Mouse (Mus musculus): Measurements from ENCODE around the gene Cdcp1.

The Cdcp1 gene

DNA sequence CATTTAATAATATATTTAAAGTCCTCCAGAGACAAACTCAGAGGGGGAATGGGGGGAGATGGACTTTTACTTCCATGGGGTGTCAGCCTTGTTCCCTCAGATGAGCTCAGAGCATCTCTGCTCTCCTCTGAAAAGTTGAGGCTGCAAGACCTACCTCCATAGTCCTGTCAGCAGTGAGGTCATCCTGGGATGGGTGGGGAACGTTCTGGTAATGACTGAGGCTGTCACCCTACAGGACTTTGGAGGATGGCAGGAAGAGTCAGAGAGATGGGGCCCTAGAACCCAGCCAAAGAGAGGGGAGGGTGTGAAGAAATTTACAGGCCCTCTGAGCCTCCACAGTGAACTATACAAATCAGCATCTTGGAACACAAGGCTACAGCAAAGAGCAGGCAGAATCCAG, 64.3 kb downstream of the Cdcp1 start:
- DNase-seq (ENCODE audit: low read depth, low spot score) = no peak

DNA sequence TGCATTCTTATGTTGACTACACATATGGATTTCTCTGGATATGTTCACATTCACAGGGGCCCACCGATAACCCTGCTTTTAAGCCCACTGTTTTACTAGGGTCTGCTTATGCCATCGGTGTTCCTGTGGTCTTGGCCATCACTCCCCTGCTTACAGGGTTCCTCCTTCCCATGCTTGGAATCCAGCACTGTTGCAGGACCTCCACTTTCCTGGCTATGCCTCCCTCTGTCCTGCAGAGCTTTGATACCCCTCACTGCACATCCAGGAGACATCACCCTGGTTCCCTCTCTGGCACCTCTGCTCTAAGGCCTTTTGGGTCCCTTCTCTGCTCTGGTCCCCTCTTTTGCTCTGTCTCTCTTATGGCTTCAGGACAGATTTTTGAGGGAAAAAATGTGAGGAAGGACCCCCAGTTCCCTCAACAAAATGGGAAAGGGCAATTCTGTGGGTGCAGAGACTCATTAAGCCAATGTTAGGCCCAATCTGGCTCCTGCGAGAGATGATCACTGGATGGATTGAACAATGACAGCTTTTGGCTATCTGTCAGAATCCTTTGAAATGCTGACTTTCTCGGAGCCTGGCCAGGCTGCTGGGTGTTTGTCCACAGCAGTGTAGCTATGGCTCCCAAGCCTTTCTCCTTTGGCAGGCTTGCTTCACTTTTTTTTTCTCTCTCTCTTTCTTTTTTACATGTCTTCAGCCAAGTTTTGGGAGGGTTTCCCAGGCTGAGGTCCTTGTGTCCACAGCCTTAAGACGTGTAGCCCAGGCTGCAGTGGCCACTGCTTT, 65.4 kb downstream of the Cdcp1 start, which contains the start of gene Clec3b:
Gene Clec3b, plus strand, starts transcription at position 706 of the 780 bp plus-strand sequence.
- DNase-seq (ENCODE audit: low read depth, low spot score) = no peak

DNA sequence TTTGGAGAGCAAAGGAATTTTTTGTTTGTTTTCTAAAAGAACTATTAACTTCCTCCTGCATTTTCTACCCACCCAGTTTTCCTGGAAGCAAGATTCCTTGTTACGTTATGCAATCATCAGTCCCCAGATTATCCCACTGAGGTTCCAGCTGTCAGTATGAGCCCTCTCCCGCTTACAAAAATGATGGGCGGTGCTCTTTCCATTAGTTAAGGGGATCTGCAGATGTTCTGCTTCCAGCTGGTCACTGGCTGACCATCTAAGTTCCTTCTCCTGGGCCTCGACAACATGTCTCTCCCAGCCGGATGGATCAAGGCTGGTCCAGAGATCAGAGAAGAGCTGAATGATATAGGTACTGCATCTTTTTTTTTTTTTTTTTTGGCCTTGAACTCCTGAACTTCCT, 67.4 kb downstream of the Cdcp1 start:
- DNase-seq (ENCODE audit: low read depth, low spot score) = no peak

DNA sequence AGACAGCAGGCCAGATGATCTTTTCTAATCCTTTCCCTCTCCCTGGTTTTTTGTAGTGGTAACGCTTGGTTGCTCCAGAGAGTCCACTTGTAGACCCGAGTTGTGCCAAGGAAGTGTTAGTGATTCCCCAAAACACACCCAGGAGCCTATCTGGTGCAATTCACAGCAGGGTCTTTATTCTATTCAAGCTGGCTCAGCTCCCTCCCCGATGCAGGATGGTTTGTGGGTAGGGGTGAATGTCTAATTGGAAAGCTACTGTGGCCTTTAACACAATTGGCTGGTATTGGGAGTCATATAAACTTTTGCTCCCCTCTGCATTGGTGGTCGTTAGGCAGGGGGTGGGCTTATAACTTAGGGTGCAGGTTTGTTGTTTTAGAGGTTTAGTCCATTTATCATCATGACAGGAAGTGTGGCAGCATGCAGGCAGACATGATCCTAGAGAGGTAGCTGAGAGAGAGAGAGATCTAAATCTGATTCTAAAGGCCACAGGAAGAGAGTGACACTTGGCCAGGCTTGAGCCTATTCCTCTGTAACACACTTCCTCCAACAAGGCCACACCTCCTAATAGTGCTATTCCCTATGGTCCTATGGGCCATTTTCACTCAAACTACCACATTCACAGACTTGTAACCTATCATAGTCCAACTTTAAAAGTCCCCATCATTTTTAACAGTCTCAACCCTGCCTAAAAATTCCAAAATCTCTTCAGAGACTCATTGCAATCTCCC, 75.8 kb downstream of the Cdcp1 start:
- DNase-seq (ENCODE audit: low read depth, low spot score) = no peak

DNA sequence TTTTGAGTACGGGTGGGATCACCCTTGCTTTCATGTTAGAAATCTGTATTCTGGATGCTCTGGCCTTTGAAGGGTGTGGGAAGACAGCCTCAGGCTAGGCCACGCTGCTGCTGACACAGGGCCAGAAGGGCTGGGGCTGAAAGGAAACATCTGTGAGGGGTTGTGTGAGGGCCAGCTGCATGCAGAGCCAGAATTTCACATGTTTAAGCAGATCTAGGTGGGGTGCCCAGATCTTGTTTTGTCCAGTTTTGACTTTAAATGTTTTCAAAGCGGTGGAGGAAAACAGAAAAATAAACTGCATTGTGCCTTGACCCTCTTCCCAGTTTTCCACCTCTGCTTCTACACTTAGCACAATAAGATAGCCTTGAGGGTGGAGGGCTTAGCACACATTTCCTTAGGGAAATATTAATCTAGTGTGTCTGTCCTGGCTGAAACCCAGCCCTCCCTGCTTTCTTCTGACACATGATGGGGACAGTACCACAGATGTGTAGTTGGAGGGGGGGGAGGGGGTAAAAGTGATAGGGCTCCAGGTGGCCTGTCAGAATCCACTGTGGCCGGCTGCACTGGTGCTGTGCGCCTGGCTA, 76.9 kb downstream of the Cdcp1 start:
- no peak for DNase-seq (ENCODE audit: low read depth, low spot score)

DNA sequence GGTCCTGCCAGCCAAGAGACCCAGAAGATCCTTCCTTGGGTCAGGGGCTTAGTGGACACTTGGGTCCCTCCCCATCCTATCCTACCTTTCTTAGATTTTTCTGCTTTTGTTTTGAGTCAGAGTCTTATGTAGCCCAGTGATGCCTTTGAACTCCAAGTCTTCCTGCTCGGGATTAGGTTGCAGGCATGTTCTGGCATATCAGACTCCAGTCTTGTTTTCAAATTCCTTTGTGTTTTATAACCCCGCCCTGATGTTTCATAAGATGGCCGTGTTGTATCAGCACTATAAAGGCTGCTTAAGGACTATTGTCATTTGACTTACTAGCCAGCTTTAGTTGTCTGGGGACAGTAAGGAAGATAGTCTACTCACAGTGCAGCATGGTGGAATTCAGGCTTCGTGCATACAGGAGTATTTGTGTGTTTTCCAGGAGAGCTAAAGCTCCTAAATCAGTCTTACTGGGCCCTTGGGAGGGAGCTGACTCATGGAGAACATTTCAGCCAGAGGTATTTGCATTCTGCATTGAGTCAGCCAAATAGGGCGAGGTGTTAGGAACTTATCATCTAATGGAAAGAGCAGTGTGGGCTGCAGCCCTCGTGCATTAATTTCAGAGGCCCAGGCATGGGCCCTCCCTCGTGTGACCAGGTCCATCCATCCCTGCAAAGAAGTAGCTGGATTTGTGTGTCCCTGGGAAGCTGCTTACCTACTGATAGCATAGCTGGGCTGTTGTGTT, 78.7 kb downstream of the Cdcp1 start:
- no peak for DNase-seq (ENCODE audit: low read depth, low spot score)

DNA sequence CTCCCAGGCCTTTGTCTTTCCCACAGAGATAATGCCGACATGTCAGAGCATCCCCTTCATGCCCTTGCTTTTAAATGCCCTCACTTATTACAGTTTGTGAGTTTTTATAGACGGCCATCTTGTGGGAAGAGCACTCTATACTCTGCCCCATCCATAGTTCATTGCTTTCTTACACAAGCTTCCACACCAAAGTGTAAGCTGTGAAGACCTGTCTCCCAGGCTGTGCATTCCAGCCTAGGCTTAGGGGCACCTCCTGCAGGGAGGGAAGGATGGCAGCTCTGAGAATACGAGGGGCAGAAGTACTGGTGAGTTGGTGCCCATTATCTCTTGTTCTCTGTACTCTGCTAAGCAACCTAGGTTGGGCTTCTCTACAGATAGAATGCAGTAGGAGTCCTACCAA, 82.8 kb downstream of the Cdcp1 start:
- no peak for DNase-seq (ENCODE audit: low read depth, low spot score)

DNA sequence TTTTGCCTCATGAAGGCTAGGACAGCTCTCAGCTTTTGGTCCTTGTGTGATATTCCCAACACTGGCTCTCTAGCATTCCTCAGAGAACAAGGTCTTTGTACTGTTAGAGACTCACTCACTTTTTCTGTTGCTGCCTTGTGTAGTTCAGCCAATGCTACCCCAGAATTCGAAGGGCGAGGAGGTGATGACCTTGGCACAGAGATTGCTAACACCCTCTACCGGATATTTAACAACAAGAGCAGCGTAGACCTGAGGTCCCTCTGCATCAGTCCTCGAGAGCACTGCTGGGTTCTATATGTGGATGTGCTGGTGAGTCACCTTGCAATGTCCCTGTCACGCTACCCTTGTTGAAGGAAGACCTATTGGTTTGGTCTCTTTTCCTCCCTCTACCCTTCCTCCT, 88.2 kb downstream of the Cdcp1 start:
- DNase-seq (ENCODE audit: low read depth, low spot score) = no peak

DNA sequence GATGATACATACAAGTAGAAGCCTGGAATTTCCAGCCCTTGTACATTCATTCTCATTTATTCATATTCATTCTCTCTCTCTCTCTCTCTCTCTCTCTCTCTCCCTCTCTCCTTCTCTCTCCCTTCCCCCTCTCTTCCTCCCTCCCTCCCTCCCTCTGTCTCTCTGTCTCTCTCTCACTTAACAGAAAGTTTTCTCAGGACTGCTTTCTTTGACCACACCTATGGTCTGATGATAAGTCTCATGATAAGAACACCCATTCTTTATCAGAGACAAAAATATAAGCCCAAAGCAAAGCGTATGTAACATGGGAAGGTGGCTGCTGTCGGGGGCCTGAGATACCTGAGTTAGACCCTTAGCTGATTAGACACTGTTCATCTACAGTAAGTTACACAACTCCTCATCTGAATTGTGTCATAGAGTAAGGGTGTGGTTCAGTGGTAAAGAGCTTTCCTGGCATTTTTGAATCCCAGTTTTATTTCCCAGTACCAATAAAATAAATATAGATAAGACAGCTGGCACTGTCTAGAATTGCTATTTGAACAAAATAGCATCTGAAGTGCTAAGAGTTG, 91.3 kb downstream of the Cdcp1 start:
- no peak for DNase-seq (ENCODE audit: low read depth, low spot score)

DNA sequence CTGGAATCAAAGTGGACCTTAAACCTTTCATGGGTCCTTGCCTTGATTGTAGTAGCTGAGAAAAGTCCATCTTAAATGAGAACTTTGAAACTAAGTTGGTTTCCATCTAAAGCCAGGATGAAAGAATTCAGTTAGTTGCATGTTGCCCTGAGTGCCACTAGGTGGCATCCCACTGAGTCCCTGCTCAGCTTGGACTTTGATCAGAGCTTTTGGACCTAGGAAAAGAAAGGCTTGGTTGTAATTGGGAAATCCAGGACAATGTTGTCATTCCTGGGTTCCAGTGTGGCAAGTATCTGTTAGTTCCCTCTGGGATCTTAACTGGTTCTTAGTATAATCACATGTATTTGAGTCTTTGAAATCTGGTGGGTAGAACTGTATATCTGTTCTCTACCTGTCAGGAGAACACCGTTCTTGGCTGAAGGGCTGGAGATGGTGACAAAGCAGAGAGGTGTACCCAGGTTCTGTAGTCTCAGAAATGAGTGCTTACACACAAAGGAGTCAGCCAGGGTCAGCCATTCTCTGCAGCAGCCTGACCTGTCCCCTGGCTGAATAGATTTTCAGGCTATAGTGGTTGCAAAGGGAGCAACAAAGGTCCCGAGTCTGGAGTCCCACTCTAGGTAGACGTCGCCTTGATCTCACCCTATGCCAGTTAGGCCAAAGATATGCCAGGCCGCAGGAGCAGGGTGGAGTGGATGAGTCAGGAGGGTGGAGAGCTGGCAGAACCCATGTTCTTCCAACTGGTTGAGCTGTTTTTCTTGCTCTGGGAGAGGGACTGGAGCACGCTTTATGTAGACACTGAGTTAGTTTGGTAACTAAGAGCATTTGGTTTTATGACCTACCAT, 92.0 kb downstream of the Cdcp1 start:
- DNase-seq (ENCODE audit: low read depth, low spot score) = no peak

DNA sequence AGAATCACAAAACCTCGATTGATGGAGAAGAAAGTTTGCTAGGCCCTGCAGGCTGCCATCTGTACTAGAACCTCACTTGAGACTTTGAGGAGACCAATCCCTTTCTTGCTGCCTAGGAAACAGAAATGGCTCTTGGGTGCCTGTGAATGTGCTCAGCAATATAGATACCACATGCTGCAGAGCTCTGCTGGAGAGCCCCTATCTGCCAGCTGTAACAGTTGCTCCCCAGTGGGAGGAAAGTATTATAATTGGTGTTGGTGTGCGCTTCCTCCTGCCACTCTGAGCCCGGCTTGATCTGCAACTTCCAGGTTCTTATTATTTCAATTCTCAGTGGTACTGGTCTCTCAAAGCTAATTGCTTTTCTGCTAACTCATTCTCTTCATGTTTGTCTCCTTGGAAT, 92.8 kb downstream of the Cdcp1 start:
- no peak for DNase-seq (ENCODE audit: low read depth, low spot score)

Measured in c-Kit-negative CD71-positive TER-119-positive erythroid progenitor cells, embryonic 14.5 days (primary cell).